Comparison of ENCODE assay signal across 29 mouse cellular contexts in genomic region chr12:82978275-82978674, GRCm38 (mm10).
"Had no signal": no experiment of that assay in that cellular context is flagged by ENCODE, and none has a peak within 500 bp of the region (broad histone marks: within the 10 kb centered on the region; RNA-seq: fewer than 3 reads in every experiment).

No protein-coding gene starts in this region.

- H3K36me3 ChIP-seq: limb, embryonic 10.5 days; limb, embryonic 12.5 days; limb, embryonic 13.5 days; limb, embryonic 15.5 days; liver, embryonic 12.5 days; liver, embryonic 13.5 days; liver, embryonic 15.5 days; lung, embryonic 15.5 days; midbrain, embryonic 10.5 days; midbrain, embryonic 12.5 days; midbrain, embryonic 13.5 days; midbrain, embryonic 15.5 days; neural tube, embryonic 12.5 days had no signal

- H3K27me3 ChIP-seq: limb, embryonic 12.5 days; limb, embryonic 13.5 days; limb, embryonic 15.5 days; liver, embryonic 12.5 days; liver, embryonic 13.5 days; liver, embryonic 15.5 days; lung, embryonic 15.5 days; megakaryocyte, embryonic 14.5 days; midbrain, embryonic 12.5 days; midbrain, embryonic 13.5 days; midbrain, embryonic 15.5 days; neural tube, embryonic 12.5 days had no signal

- H3K4me3 ChIP-seq: left cerebral cortex, adult 2 months; limb, embryonic 10.5 days; limb, embryonic 12.5 days; limb, embryonic 13.5 days; limb, embryonic 15.5 days; liver, embryonic 12.5 days; liver, embryonic 13.5 days; liver, embryonic 15.5 days; lung, embryonic 15.5 days; megakaryocyte, embryonic 14.5 days; midbrain, embryonic 10.5 days; midbrain, embryonic 12.5 days; midbrain, embryonic 13.5 days; midbrain, embryonic 15.5 days; myocyte; neural tube, embryonic 12.5 days had no signal

- H3K9ac ChIP-seq: limb, embryonic 12.5 days; limb, embryonic 13.5 days; limb, embryonic 15.5 days; liver, embryonic 12.5 days; liver, embryonic 13.5 days; liver, embryonic 14.5 days; liver, embryonic 15.5 days; lung, embryonic 14.5 days; lung, embryonic 15.5 days; midbrain, embryonic 12.5 days; midbrain, embryonic 13.5 days; midbrain, embryonic 15.5 days; neural tube, embryonic 12.5 days had no signal

- H3K4me1 ChIP-seq: limb, embryonic 10.5 days; limb, embryonic 12.5 days; limb, embryonic 13.5 days; limb, embryonic 15.5 days; liver, embryonic 12.5 days; liver, embryonic 13.5 days; liver, embryonic 15.5 days; lung, embryonic 15.5 days; megakaryocyte, embryonic 14.5 days; midbrain, embryonic 10.5 days; midbrain, embryonic 12.5 days; midbrain, embryonic 13.5 days; midbrain, embryonic 15.5 days; neural tube, embryonic 12.5 days had no signal

- ATAC-seq: liver, embryonic 12.5 days; lung, postnatal 0 days; midbrain, embryonic 13.5 days; midbrain, embryonic 15.5 days; midbrain, embryonic 16.5 days had no signal

- H3K9me3 ChIP-seq: limb, embryonic 10.5 days; limb, embryonic 12.5 days; limb, embryonic 13.5 days; limb, embryonic 15.5 days; liver, embryonic 12.5 days; liver, embryonic 13.5 days; liver, embryonic 15.5 days; lung, embryonic 15.5 days; midbrain, embryonic 10.5 days; midbrain, embryonic 12.5 days; midbrain, embryonic 13.5 days; midbrain, embryonic 15.5 days; neural tube, embryonic 12.5 days had no signal

- DNase-seq: left cerebral cortex, postnatal 4 days; liver; liver, embryonic 13.5 days; lung, adult 18-20 months; lung, adult 2 months; lung, embryonic 14.5 days; lung, postnatal 10 days; lung, postnatal 14 days; lung, postnatal 36 days; lung, postnatal 4 days had no signal

- H3K4me2 ChIP-seq: limb, embryonic 12.5 days; limb, embryonic 13.5 days; limb, embryonic 15.5 days; liver, embryonic 12.5 days; liver, embryonic 13.5 days; liver, embryonic 15.5 days; lung, embryonic 14.5 days; lung, embryonic 15.5 days; midbrain, embryonic 12.5 days; midbrain, embryonic 13.5 days; midbrain, embryonic 15.5 days; neural tube, embryonic 12.5 days had no signal

- H3K27ac ChIP-seq: left cerebral cortex, adult 2 months; limb, embryonic 10.5 days; limb, embryonic 12.5 days; limb, embryonic 13.5 days; limb, embryonic 15.5 days; liver, embryonic 12.5 days; liver, embryonic 13.5 days; liver, embryonic 14.5 days; liver, embryonic 15.5 days; lung, embryonic 15.5 days; macrophage; midbrain, embryonic 10.5 days; midbrain, embryonic 12.5 days; midbrain, embryonic 13.5 days; midbrain, embryonic 15.5 days; neural tube, embryonic 12.5 days had no signal
